Comparison of ENCODE assay signal across 30 mouse cellular contexts in genomic region chr2:18966566-18966965, GRCm38 (mm10).
"Had no signal": no experiment of that assay in that cellular context is flagged by ENCODE, and none has a peak within 500 bp of the region (broad histone marks: within the 10 kb centered on the region; RNA-seq: fewer than 3 reads in every experiment).

No protein-coding gene starts in this region.

- H3K27me3 ChIP-seq: heart, embryonic 12.5 days; heart, embryonic 13.5 days; heart, embryonic 15.5 days; hindbrain, embryonic 12.5 days; hindbrain, embryonic 13.5 days; hindbrain, embryonic 15.5 days; intestine, embryonic 15.5 days; kidney, embryonic 15.5 days had no signal

- H3K9ac ChIP-seq: heart, embryonic 12.5 days; heart, embryonic 13.5 days; heart, embryonic 15.5 days; hindbrain, embryonic 12.5 days; hindbrain, embryonic 13.5 days; hindbrain, embryonic 14.5 days; hindbrain, embryonic 15.5 days; intestine, embryonic 15.5 days; kidney, embryonic 15.5 days had no signal

- H3K27ac ChIP-seq: heart, embryonic 13.5 days; heart, embryonic 15.5 days; hindbrain, embryonic 10.5 days; hindbrain, embryonic 12.5 days; hindbrain, embryonic 13.5 days; hindbrain, embryonic 14.5 days; hindbrain, embryonic 15.5 days; hindbrain, postnatal 0 days; intestine, embryonic 15.5 days; kidney, embryonic 15.5 days; kidney, postnatal 0 days; layer of hippocampus, adult 2 months; left cerebral cortex, adult 2 months had no signal

- H3K4me3 ChIP-seq: heart, embryonic 12.5 days; heart, embryonic 13.5 days; heart, embryonic 15.5 days; hindbrain, embryonic 10.5 days; hindbrain, embryonic 12.5 days; hindbrain, embryonic 13.5 days; hindbrain, embryonic 15.5 days; intestine, embryonic 15.5 days; kidney, embryonic 15.5 days; layer of hippocampus, adult 2 months; left cerebral cortex, adult 2 months had no signal

- H3K4me1 ChIP-seq: hindbrain, embryonic 10.5 days; hindbrain, embryonic 13.5 days; hindbrain, embryonic 15.5 days had no signal

- H3K36me3 ChIP-seq: heart, embryonic 12.5 days; heart, embryonic 13.5 days; hindbrain, embryonic 10.5 days; hindbrain, embryonic 12.5 days; hindbrain, embryonic 13.5 days; hindbrain, embryonic 15.5 days; intestine, embryonic 15.5 days; kidney, embryonic 15.5 days had no signal

- DNase-seq: heart, postnatal 10 days; heart, postnatal 14 days; heart, postnatal 36 days; heart, postnatal 4 days; kidney, adult 11 months; kidney, adult 18-20 months; kidney, adult 2 months; kidney, adult 8-10 months; kidney, adult 9 months; kidney, postnatal 10 days; kidney, postnatal 14 days; kidney, postnatal 25 days; kidney, postnatal 36 days; kidney, postnatal 4 days; layer of hippocampus, adult 9-11 months; layer of hippocampus, postnatal 36 days had no signal
